Mouse (Mus musculus): ENCODE measurements around the gene Stac2. TPM values are rescaled to one million over a fixed set of nuclear protein-coding genes. Genes with fewer than 3 reads are reported as not detected.

The Stac2 gene
- polyA plus RNA-seq, 2 experiments: 1.0 to 1.4 TPM

DNA sequence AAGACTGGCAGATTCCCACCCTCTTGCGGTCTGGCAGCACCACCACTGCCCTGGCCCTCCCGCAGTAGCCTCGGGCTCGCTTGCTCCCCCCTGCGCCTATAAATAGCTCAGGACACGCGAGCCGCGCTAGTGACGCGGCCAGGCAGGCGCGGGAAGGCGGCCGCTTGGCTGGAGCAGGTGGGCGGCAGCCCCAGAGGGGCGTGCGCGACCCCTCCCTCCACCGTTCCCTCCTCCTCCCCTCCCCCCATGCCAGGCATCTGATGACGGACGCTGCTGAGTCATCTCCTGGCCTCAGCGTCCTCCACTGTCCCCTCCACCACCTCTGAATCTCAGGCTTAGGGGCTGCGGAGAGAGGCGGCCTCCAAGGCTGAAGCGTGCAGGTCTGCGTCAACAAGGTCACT is 17.3 kb downstream of the Stac2 start:
- Histone ChIP-seq H3K36me3 (ENCODE audit: control insufficient read depth, insufficient read depth, low read length) (peaks cover 4% of the 10 kb centered on the region), H3K4me3 (replicated peaks; ENCODE audit: low read length) (peak overlapping the region; percentile 35), H3K27me3 (ENCODE audit: control insufficient read depth, insufficient read depth, low read length) (peaks cover 26% of the 10 kb centered on the region; the same call in 1 of the 2 replicates), H3K4me1 (ENCODE audit: control insufficient read depth, insufficient read depth, low read length) (peaks cover 13% of the 10 kb centered on the region), H3K9ac (ENCODE audit: low read depth, low read length, severe bottlenecking) (peak overlapping the region; percentile 38), H3K4me2 (replicated peaks; ENCODE audit: low read depth, low read length, severe bottlenecking) (peak overlapping the region; percentile 62), H3K27ac (replicated peaks; ENCODE audit: low read depth, low read length) (no peak overlapping the region), H3K9me3 (ENCODE audit: control insufficient read depth, low read length) (no peaks in the 10 kb centered on the region)
- peak; percentile 53 for DNase-seq (ENCODE audit: low spot score)
- ATAC-seq (ENCODE audit: low FRiP score, low read depth): peak; percentile 27; the same call in 1 of the 2 replicates
- no peak for TF ChIP-seq POLR2A (IDR thresholded peaks at IDR 0.05; ENCODE audit: borderline replicate concordance, extremely low read depth, insufficient read depth, insufficient read length)
- WGBS: 1% methylated on average over 17 of the region's 27 CpGs

DNA sequence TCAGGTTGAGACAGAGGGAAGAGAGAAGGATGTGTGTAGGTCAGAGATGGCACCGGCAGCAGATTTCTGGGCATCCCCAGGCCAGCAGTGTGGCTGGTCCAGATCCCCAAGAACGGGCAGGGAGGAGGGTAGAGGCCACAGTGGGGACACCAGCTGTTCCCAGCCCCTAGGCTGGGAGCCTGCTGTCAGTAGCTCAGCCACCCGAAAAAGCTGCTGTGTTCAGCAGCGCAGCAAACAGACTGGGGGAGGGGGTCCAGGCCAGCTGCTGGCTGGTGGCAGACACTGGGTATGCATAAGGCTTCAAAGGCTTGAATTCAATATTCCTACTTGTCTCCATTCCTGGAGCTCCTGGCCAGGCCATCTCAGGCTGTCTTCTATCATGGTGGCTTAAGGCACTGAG is 18.4 kb downstream of the Stac2 start:
- Histone ChIP-seq H3K27ac (replicated peaks; ENCODE audit: low read depth, low read length) (no peak overlapping the region), H3K9me3 (ENCODE audit: control insufficient read depth, low read length) (no peaks in the 10 kb centered on the region), H3K27me3 (ENCODE audit: control insufficient read depth, insufficient read depth, low read length) (peaks cover 26% of the 10 kb centered on the region; the same call in 1 of the 2 replicates), H3K36me3 (ENCODE audit: control insufficient read depth, insufficient read depth, low read length) (peaks cover 16% of the 10 kb centered on the region), H3K4me2 (replicated peaks; ENCODE audit: low read depth, low read length, severe bottlenecking) (no peak overlapping the region), H3K9ac (ENCODE audit: low read depth, low read length, severe bottlenecking) (no peak overlapping the region), H3K4me1 (ENCODE audit: control insufficient read depth, insufficient read depth, low read length) (peaks cover 13% of the 10 kb centered on the region), H3K4me3 (replicated peaks; ENCODE audit: low read length) (no peak overlapping the region)
- DNase-seq (ENCODE audit: low spot score) (peak; percentile 54), ATAC-seq (ENCODE audit: low FRiP score, low read depth) (peak; percentile 60)
- no peak for TF ChIP-seq POLR2A (IDR thresholded peaks at IDR 0.05; ENCODE audit: borderline replicate concordance, extremely low read depth, insufficient read depth, insufficient read length)
- WGBS: 33% methylated on average over 4 of the region's 4 CpGs

- DNase-seq (ENCODE audit: low spot score) (no peak), ATAC-seq (ENCODE audit: low FRiP score, low read depth) (no peak)
- TF ChIP-seq POLR2A (IDR thresholded peaks at IDR 0.05; ENCODE audit: borderline replicate concordance, extremely low read depth, insufficient read depth, insufficient read length): no peak
- peaks cover 13% of the 10 kb centered on the region for H3K4me1 ChIP-seq (ENCODE audit: control insufficient read depth, insufficient read depth, low read length)
- 86% methylated on average over 5 of the region's 5 CpGs for WGBS
- no peak overlapping the region for H3K9ac ChIP-seq (ENCODE audit: low read depth, low read length, severe bottlenecking)
- H3K27ac ChIP-seq (replicated peaks; ENCODE audit: low read depth, low read length): no peak overlapping the region
- no peak overlapping the region for H3K4me2 ChIP-seq (replicated peaks; ENCODE audit: low read depth, low read length, severe bottlenecking)
- no peak overlapping the region for H3K4me3 ChIP-seq (replicated peaks; ENCODE audit: low read length)
- H3K9me3 ChIP-seq (ENCODE audit: control insufficient read depth, low read length): no peaks in the 10 kb centered on the region
- peaks cover 23% of the 10 kb centered on the region for H3K36me3 ChIP-seq (ENCODE audit: control insufficient read depth, insufficient read depth, low read length)
- H3K27me3 ChIP-seq (ENCODE audit: control insufficient read depth, insufficient read depth, low read length): peaks cover 26% of the 10 kb centered on the region; the same call in 1 of the 2 replicates
Observed at GRCm38 (mm10) chr11:98034061-98034460, 19.2 kb downstream of the Stac2 start.

DNA sequence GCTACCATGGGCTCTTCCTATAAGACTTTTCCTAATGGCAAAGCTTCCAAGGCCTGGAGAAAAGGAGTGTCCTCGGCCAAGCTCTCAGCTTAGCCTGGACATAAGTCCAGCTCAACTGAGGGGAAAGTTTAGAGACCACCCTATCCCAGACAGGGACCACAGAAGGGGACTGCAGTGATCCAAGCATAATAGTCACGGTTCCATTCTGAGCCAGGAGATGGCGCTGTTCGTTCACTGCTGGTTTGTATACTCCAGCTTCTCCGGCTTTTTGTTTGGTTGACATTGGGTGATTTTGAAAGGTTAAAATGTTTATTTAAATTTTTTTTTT is 21.9 kb downstream of the Stac2 start:
- Histone ChIP-seq H3K9ac (ENCODE audit: low read depth, low read length, severe bottlenecking) (no peak overlapping the region), H3K4me1 (ENCODE audit: control insufficient read depth, insufficient read depth, low read length) (peaks cover 17% of the 10 kb centered on the region), H3K27ac (replicated peaks; ENCODE audit: low read depth, low read length) (no peak overlapping the region), H3K4me2 (replicated peaks; ENCODE audit: low read depth, low read length, severe bottlenecking) (no peak overlapping the region), H3K36me3 (ENCODE audit: control insufficient read depth, insufficient read depth, low read length) (peaks cover 35% of the 10 kb centered on the region), H3K27me3 (ENCODE audit: control insufficient read depth, insufficient read depth, low read length) (peaks cover 17% of the 10 kb centered on the region; the same call in 1 of the 2 replicates), H3K4me3 (replicated peaks; ENCODE audit: low read length) (no peak overlapping the region), H3K9me3 (ENCODE audit: control insufficient read depth, low read length) (no peaks in the 10 kb centered on the region)
- DNase-seq (ENCODE audit: low spot score): peak; percentile 93
- 9% methylated on average over 5 of the region's 5 CpGs for WGBS
- ATAC-seq (ENCODE audit: low FRiP score, low read depth): 0 out of 2 replicates have a peak, but pooled peaks have one; percentile 31
- no peak for TF ChIP-seq POLR2A (IDR thresholded peaks at IDR 0.05; ENCODE audit: borderline replicate concordance, extremely low read depth, insufficient read depth, insufficient read length)

- Histone ChIP-seq H3K9me3 (ENCODE audit: control insufficient read depth, low read length) (no peaks in the 10 kb centered on the region), H3K4me1 (ENCODE audit: control insufficient read depth, insufficient read depth, low read length) (peaks cover 18% of the 10 kb centered on the region), H3K9ac (ENCODE audit: low read depth, low read length, severe bottlenecking) (no peak overlapping the region), H3K4me2 (replicated peaks; ENCODE audit: low read depth, low read length, severe bottlenecking) (no peak overlapping the region), H3K4me3 (replicated peaks; ENCODE audit: low read length) (no peak overlapping the region), H3K27ac (replicated peaks; ENCODE audit: low read depth, low read length) (no peak overlapping the region), H3K36me3 (ENCODE audit: control insufficient read depth, insufficient read depth, low read length) (peaks cover 35% of the 10 kb centered on the region), H3K27me3 (ENCODE audit: control insufficient read depth, insufficient read depth, low read length) (peaks cover 13% of the 10 kb centered on the region; the same call in 1 of the 2 replicates)
- no peak for ATAC-seq (ENCODE audit: low FRiP score, low read depth)
- TF ChIP-seq POLR2A (IDR thresholded peaks at IDR 0.05; ENCODE audit: borderline replicate concordance, extremely low read depth, insufficient read depth, insufficient read length): no peak
- 50% methylated on average over 5 of the region's 5 CpGs for WGBS
- DNase-seq (ENCODE audit: low spot score): no peak
Observed at GRCm38 (mm10) chr11:98030701-98031442, 22.4 kb downstream of the Stac2 start.
